Mouse (Mus musculus) bone marrow macrophage, adult 2 months (primary cell): Measurements from ENCODE around the gene Btbd9.

Source experiments
- CTCF ChIP-seq: IDR thresholded peaks from 2 replicates; pipeline ENCODE4 v1.5.1; 2012; ENCODE audit warnings: low read depth, mild to moderate bottlenecking, low read length, moderate library complexity
- POLR2A ChIP-seq: IDR thresholded peaks from 2 replicates; pipeline ENCODE4 v1.6.1; 2012; ENCODE audit warnings: mild to moderate bottlenecking, low read depth, low read length, borderline replicate concordance

DNA sequence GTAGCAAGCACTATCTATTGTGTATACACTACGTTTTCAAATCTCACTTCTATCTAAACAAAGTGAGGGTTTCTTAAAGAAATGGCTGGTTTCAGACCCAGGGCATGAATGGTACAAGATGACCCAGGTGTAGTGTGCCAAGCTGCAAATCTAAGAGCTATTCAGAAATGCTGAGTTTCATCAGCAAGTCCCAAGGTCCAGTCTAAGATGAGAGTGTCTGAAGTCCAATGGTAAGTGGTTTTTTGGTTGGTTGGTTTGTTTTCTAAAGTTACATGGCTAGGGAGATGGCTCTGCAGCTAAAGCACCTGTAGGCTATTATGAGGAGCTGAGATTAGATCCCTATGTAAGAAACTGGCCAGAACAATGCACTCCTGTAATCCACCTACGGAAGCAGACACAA lies 246.8 kb downstream of the Btbd9 start:
- TF ChIP-seq POLR2A (no peak), CTCF (no peak)
